Mouse (Mus musculus): Measurements from ENCODE around the gene Fhit. TPM values are rescaled to one million over a fixed set of nuclear protein-coding genes. Genes with fewer than 3 reads are reported as not detected.
"Not testable (repeated sequence)": the region's sequence is repeated elsewhere in the genome, so short reads cannot be mapped to it uniquely, and the experiment has no call there.

Fhit gene
- total and polyA plus RNA-seq, 2 experiments from 2014 or later: 2.5 to 12.5 TPM

DNA sequence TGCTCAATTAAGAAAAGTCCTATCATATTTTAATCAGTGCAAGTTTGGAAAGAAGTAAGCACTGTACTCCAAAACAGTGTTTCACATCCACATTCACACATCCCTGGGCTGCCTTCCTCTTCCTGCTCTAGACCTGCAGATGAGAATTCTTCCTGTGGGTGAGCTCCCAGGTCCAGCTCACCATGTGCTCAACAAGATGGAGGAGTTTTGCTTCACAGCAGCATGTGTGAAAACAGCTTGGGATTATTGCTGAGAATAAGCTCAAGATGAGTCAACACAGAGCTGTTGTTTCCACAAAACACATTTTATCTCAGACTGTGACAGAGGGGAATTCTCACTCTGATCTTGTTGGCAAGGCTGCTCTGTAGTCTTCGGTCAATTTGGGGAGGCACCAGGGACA is 1265.3 kb downstream of the Fhit start:
- no peaks in the 10 kb centered on the region for H3K36me3 ChIP-seq (ENCODE audit: insufficient read depth, low read length)
- no peak overlapping the region for H3K27ac ChIP-seq
- no peak overlapping the region for H3K4me2 ChIP-seq (ENCODE audit: low read depth, low read length)
- TF ChIP-seq CTCF (IDR thresholded peaks at IDR 0.05; ENCODE audit: low read depth): no peak
- ATAC-seq (no peak), DNase-seq (ENCODE audit: low spot score) (no peak)
- no peak overlapping the region for H3K9ac ChIP-seq (replicated peaks; ENCODE audit: low read length)
- no peaks in the 10 kb centered on the region for H3K4me1 ChIP-seq (ENCODE audit: insufficient read depth, low read length)
- H3K9me3 ChIP-seq (ENCODE audit: low read length): no peaks in the 10 kb centered on the region
- no peaks in the 10 kb centered on the region for H3K27me3 ChIP-seq (ENCODE audit: insufficient read depth, low read length)
- no peak overlapping the region for H3K4me3 ChIP-seq (ENCODE audit: low read length)
- 88% methylated on average over 1 of the region's 1 CpGs for WGBS

DNA sequence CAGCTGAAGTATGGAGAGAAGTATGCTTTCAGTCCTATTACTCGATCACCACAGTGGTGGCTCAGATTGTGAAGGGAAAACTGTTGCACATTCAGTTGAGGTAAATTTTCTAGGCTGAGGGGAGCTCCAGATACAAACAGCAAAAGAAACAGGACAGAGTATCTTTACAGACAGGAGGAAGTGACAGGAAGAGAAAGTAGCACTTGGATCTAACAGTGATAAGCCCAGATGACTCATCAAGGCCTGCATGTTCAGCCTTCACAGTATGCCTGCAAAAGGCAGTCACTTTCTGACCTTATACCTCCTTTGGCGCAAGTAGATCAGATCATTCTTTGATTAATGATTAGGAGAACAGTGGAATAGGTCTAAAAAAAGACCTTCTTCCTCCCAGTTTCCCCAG is 1309.8 kb downstream of the Fhit start:
- TF ChIP-seq CTCF (IDR thresholded peaks at IDR 0.05; ENCODE audit: low read depth): no peak
- Histone ChIP-seq H3K9me3 (ENCODE audit: low read length) (no peaks in the 10 kb centered on the region), H3K4me1 (ENCODE audit: insufficient read depth, low read length) (no peaks in the 10 kb centered on the region), H3K27me3 (ENCODE audit: insufficient read depth, low read length) (no peaks in the 10 kb centered on the region), H3K9ac (replicated peaks; ENCODE audit: low read length) (no peak overlapping the region), H3K4me3 (ENCODE audit: low read length) (no peak overlapping the region), H3K36me3 (ENCODE audit: insufficient read depth, low read length) (no peaks in the 10 kb centered on the region), H3K27ac (no peak overlapping the region), H3K4me2 (ENCODE audit: low read depth, low read length) (no peak overlapping the region)
- DNase-seq (ENCODE audit: low spot score) (no peak), ATAC-seq (no peak)
- WGBS: 90% methylated on average over 2 of the region's 2 CpGs

DNA sequence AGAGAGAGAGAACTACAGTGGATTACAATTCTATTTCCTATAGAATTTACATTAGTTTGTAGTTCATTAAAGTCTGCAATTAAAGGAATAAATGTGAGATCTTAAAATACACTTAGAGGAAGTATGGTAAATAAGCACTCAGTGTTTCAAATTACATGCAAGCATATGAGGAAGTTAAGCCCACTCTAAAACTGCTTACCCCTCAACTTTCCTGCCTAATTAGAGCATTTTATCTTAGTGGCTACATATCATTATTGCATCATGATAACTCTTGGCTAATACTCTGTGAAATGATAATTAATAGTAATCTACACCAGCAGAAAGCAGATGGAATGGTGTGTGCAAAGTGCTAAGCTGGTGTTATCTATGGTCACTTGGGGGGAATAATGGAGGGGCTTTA is 1329.5 kb downstream of the Fhit start:
- no peaks in the 10 kb centered on the region for H3K4me1 ChIP-seq (ENCODE audit: insufficient read depth, low read length)
- no peak overlapping the region for H3K4me2 ChIP-seq (ENCODE audit: low read depth, low read length)
- no peak for ATAC-seq
- no peak for DNase-seq (ENCODE audit: low spot score)
- H3K27me3 ChIP-seq (ENCODE audit: insufficient read depth, low read length): no peaks in the 10 kb centered on the region
- no peak overlapping the region for H3K9ac ChIP-seq (replicated peaks; ENCODE audit: low read length)
- no peak overlapping the region for H3K27ac ChIP-seq
- H3K4me3 ChIP-seq (ENCODE audit: low read length): no peak overlapping the region
- TF ChIP-seq CTCF (IDR thresholded peaks at IDR 0.05; ENCODE audit: low read depth): no peak
- H3K36me3 ChIP-seq (ENCODE audit: insufficient read depth, low read length): no peaks in the 10 kb centered on the region
- H3K9me3 ChIP-seq (ENCODE audit: low read length): no peaks in the 10 kb centered on the region

DNA sequence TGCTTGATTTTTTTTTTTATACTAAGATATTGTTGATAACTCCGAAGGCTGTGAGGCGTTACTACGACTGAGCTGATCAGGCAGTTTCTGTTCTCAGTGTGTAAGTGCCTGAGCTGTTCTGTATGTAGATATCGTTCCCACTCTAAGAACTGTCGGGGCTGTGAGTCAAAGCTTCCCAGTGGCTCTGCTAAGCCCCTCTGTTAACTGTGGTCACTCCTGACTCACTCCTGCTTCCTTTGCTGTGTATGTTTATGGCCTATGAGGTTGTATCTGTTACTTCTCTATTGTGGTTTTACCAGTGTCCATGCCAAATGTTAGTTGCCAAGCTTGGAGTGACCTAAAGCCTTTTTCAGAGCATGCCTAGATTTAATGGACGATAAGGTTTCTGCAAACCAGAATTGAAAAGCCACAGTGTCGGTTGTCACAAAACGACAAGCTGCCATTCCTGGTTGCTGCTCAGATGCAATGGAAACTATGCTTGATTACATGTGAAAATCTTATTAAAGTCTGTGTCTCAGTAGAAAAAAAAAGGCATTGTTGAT is 1333.1 kb downstream of the Fhit start:
- not testable (repeated sequence) for H3K4me3 ChIP-seq (ENCODE audit: low read length); H3K27ac ChIP-seq; H3K4me2 ChIP-seq (ENCODE audit: low read depth, low read length); H3K4me1 ChIP-seq (ENCODE audit: insufficient read depth, low read length); H3K9me3 ChIP-seq (ENCODE audit: low read length); ATAC-seq; H3K36me3 ChIP-seq (ENCODE audit: insufficient read depth, low read length); H3K9ac ChIP-seq (replicated peaks; ENCODE audit: low read length); H3K27me3 ChIP-seq (ENCODE audit: insufficient read depth, low read length); DNase-seq (ENCODE audit: low spot score)
- 76% methylated on average over 8 of the region's 8 CpGs for WGBS

DNA sequence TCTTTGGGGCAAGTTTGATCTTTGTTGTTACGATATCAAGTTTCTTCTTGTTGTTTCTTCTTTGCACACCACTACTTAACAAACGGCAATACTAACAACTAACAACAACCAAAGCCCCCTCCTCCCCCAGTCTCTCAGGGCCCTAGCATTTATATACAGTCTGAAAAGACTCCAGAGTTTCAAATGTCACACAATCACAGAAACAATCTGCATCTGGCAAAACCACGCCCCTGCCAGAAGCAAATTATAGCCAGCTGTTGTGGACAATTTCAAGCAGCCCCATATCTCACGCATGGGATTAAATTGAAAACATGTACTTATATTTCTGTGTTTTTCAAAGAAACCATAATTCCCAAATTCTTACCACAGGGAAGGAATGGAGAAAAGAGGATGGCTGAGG is 1345.9 kb downstream of the Fhit start:
- no peak for DNase-seq (ENCODE audit: low spot score)
- Histone ChIP-seq H3K9me3 (ENCODE audit: low read length) (no peaks in the 10 kb centered on the region), H3K36me3 (ENCODE audit: insufficient read depth, low read length) (no peaks in the 10 kb centered on the region), H3K4me1 (ENCODE audit: insufficient read depth, low read length) (no peaks in the 10 kb centered on the region), H3K27me3 (ENCODE audit: insufficient read depth, low read length) (no peaks in the 10 kb centered on the region), H3K9ac (replicated peaks; ENCODE audit: low read length) (no peak overlapping the region), H3K4me2 (ENCODE audit: low read depth, low read length) (no peak overlapping the region), H3K4me3 (ENCODE audit: low read length) (no peak overlapping the region), H3K27ac (no peak overlapping the region)
- no peak for TF ChIP-seq CTCF (IDR thresholded peaks at IDR 0.05; ENCODE audit: low read depth)
- 92% methylated on average over 4 of the region's 4 CpGs for WGBS
- no peak for ATAC-seq

DNA sequence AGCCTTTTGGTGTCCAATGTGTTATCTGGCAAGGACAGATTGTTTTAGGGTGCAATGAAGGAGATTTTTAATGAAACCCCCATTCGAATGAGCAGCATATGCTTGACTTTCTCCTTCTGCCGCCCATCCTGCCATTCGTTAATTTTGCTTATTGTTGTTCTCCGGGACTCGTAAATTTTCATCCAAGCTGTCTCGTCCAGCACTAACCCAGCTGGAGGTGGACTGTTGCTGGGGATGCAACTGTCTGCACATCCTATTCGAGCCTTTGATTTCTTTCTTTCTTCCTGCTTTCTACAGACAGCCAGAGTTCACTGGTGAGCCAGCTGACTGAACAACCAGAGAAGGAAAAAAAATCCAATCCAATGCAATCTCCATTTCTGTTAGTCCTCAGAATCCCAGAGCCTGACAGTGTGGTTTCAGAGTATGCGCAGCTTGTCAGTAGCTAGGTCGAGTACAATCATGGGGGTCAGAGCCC is 1350.0 kb downstream of the Fhit start:
- Histone ChIP-seq H3K4me1 (ENCODE audit: insufficient read depth, low read length) (peaks cover 7% of the 10 kb centered on the region; the same call in 1 of the 2 replicates), H3K27me3 (ENCODE audit: insufficient read depth, low read length) (no peaks in the 10 kb centered on the region), H3K4me3 (ENCODE audit: low read length) (no peak overlapping the region), H3K36me3 (ENCODE audit: insufficient read depth, low read length) (no peaks in the 10 kb centered on the region), H3K4me2 (ENCODE audit: low read depth, low read length) (peak overlapping the region; percentile 19; the same call in 1 of the 2 replicates), H3K9ac (replicated peaks; ENCODE audit: low read length) (no peak overlapping the region), H3K27ac (no peak overlapping the region), H3K9me3 (ENCODE audit: low read length) (no peaks in the 10 kb centered on the region)
- ATAC-seq: 0 out of 2 replicates have a peak, but pooled peaks have one; percentile 49
- no peak for TF ChIP-seq CTCF (IDR thresholded peaks at IDR 0.05; ENCODE audit: low read depth)
- peak; percentile 48 for DNase-seq (ENCODE audit: low spot score)
- WGBS: 37% methylated on average over 9 of the region's 9 CpGs

DNA sequence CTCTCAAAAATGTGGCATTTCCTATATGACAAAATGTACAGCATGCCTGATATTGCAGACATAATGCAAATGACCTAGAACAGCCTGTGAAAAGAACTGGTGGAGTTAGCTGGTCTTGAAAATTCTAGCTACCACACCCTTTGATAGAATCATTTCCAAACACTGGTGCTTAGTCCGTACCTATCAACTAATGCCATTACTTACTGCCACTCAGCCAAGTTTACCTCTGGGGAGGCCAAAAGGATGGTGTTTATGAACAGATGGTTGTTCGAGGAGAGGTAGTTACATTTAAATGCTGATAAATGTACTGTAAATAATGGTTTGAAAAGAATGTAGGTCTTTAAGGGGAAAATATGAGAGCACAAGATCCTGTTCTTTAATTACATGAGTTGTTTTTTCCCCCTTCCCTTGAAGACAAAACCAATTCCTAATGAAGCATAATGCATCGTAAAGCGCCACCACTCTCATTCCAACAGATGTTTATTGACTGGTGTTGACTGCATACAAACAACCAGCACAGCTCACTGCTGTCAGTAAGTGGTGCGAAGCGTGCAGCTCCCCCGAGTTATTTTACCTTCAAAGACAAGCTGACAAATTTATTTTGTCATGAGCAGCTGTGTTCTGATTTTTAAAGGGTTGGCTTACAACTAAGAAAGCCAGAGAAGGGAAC is 1350.5 kb downstream of the Fhit start:
- 37% methylated on average over 7 of the region's 7 CpGs for WGBS
- DNase-seq (ENCODE audit: low spot score) (peak; percentile 44), ATAC-seq (0 out of 2 replicates have a peak, but pooled peaks have one; percentile 35)
- no peaks in the 10 kb centered on the region for H3K27me3 ChIP-seq (ENCODE audit: insufficient read depth, low read length)
- peaks cover 7% of the 10 kb centered on the region; the same call in 1 of the 2 replicates for H3K4me1 ChIP-seq (ENCODE audit: insufficient read depth, low read length)
- peak overlapping the region; percentile 19; the same call in 1 of the 2 replicates for H3K4me2 ChIP-seq (ENCODE audit: low read depth, low read length)
- H3K9me3 ChIP-seq (ENCODE audit: low read length): no peaks in the 10 kb centered on the region
- no peak overlapping the region for H3K27ac ChIP-seq
- no peaks in the 10 kb centered on the region for H3K36me3 ChIP-seq (ENCODE audit: insufficient read depth, low read length)
- no peak overlapping the region for H3K9ac ChIP-seq (replicated peaks; ENCODE audit: low read length)
- H3K4me3 ChIP-seq (ENCODE audit: low read length): no peak overlapping the region
- TF ChIP-seq CTCF (IDR thresholded peaks at IDR 0.05; ENCODE audit: low read depth): no peak

Data from hindbrain, postnatal 0 days (tissue).